Mouse (Mus musculus) heart, embryonic 11.5 days (tissue): ENCODE data around the gene Atp1a3. TPM values are rescaled to one million over a fixed set of nuclear protein-coding genes. Genes with fewer than 3 reads are reported as not detected.
A peak's percentile ranks its signal among the peaks of the same experiment; 100 is the strongest.

Experiments
- ATAC-seq: fragments of 200-750 bp; cut with Nextera tagmentation; replicated peaks from 2 replicates; pipeline ENCODE4 v1.8.0; 2017; ENCODE audit warnings: moderate library complexity; ENCODE audit not compliant: insufficient number of reproducible peaks, low FRiP score, low TSS enrichment
- H3K27ac ChIP-seq: fragments of 300-500 bp; sonication (generic); 2 replicates; pipeline ENCODE4 v1.5.1; 2014; ENCODE audit warnings: mild to moderate bottlenecking, low read depth, low read length
- H3K27me3 ChIP-seq: fragments of 300-500 bp; sonication (generic); 2 replicates; pipeline ENCODE4 v1.6.1; 2014; ENCODE audit warnings: mild to moderate bottlenecking, low read length, mixed read lengths; ENCODE audit not compliant: control insufficient read depth, insufficient read depth
- H3K36me3 ChIP-seq: fragments of 300-500 bp; sonication (generic); 2 replicates; pipeline ENCODE4 v1.6.1; 2014; ENCODE audit warnings: mild to moderate bottlenecking, low read length, moderate library complexity, mixed read lengths; ENCODE audit not compliant: control insufficient read depth, insufficient read depth
- H3K4me1 ChIP-seq: fragments of 300-500 bp; sonication (generic); 2 replicates; pipeline ENCODE4 v1.6.1; 2014; ENCODE audit warnings: low read length; ENCODE audit not compliant: control insufficient read depth, insufficient read depth
- H3K4me2 ChIP-seq: fragments of 300-500 bp; sonication (generic); 2 replicates; pipeline ENCODE4 v1.6.1; 2014; ENCODE audit warnings: mild to moderate bottlenecking, moderate library complexity
- H3K4me3 ChIP-seq: fragments of 300-500 bp; sonication (generic); 2 replicates; pipeline ENCODE4 v1.5.1; 2014; ENCODE audit warnings: low read depth, low read length
- H3K9ac ChIP-seq: fragments of 300-500 bp; sonication (generic); 2 replicates; pipeline ENCODE4 v1.6.1; 2014; ENCODE audit warnings: mild to moderate bottlenecking, low read depth, low read length, moderate library complexity
- H3K9me3 ChIP-seq: fragments of 300-500 bp; sonication (generic); replicated peaks from 2 replicates; pipeline ENCODE4 v1.6.1; 2016; ENCODE audit warnings: low read length; ENCODE audit not compliant: control insufficient read depth
- WGBS: fragments of 180-500 bp; shearing (Covaris S2); extraction: QIAGEN DNeasy Blood & Tissue Kit; methylation state at CpG from one replicate; pipeline ENCODE4 v1.1.7; 2014; ENCODE audit not compliant: insufficient replicate concordance; 5-methylcytosine and 5-hydroxymethylcytosine counted together
- polyA plus RNA-seq: library from polyadenylated mRNA; unstranded; fragments of >200 nt; fragmentation: Nextera tagmentation; extraction: Ambion mirVana; gene quantifications from 2 replicates; pipeline ENCODE4 v1.2.1, GENCODE M21; 2014

Atp1a3 gene
- polyA plus RNA-seq, 1 experiment from 2014 or later = 2.3 TPM

- ATAC-seq = 0 out of 2 replicates have a peak, but pooled peaks have one; percentile 40
- Histone ChIP-seq H3K27me3 (no peaks in the 10 kb centered on the region), H3K4me3 (no peak overlapping the region), H3K9ac (no peak overlapping the region), H3K4me1 (peaks cover under 1% of the 10 kb centered on the region; the same call in 1 of the 2 replicates), H3K27ac (no peak overlapping the region), H3K36me3 (no peaks in the 10 kb centered on the region; the same call in 1 of the 2 replicates), H3K4me2 (no peak overlapping the region), H3K9me3 (no peaks in the 10 kb centered on the region)
- 32% methylated on average over 5 of the region's 5 CpGs for WGBS
These were observed 24.4 kb upstream of the Atp1a3 start for GRCm38 (mm10) chr7:25030032-25030753.

DNA sequence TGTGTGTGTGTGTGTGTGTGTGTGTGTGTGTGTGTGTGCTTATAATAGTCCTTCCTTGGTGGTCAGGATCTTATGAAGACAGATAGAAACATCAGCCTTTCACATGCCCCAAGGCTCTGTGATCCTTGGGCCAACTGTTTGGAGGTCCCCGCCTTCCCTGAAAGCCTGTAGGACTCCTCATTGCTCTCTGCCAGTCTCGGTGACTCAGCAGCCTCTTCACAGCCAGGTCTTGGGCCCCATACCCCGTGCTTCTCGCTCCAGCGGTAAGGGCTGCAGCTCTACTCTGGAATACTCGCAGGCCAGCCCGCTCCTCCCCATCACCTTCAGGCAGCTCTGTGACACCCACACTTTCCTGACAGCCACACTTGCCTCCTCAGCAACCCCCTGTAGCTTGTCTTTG, 20.7 kb upstream of the Atp1a3 start:
- Histone ChIP-seq H3K9me3 (no peaks in the 10 kb centered on the region), H3K27me3 (no peaks in the 10 kb centered on the region), H3K9ac (no peak overlapping the region), H3K4me2 (no peak overlapping the region), H3K4me3 (no peak overlapping the region), H3K27ac (no peak overlapping the region), H3K36me3 (peaks cover 6% of the 10 kb centered on the region), H3K4me1 (peaks cover 4% of the 10 kb centered on the region; the same call in 1 of the 2 replicates)
- 41% methylated on average over 7 of the region's 7 CpGs for WGBS
- no peak for ATAC-seq

DNA sequence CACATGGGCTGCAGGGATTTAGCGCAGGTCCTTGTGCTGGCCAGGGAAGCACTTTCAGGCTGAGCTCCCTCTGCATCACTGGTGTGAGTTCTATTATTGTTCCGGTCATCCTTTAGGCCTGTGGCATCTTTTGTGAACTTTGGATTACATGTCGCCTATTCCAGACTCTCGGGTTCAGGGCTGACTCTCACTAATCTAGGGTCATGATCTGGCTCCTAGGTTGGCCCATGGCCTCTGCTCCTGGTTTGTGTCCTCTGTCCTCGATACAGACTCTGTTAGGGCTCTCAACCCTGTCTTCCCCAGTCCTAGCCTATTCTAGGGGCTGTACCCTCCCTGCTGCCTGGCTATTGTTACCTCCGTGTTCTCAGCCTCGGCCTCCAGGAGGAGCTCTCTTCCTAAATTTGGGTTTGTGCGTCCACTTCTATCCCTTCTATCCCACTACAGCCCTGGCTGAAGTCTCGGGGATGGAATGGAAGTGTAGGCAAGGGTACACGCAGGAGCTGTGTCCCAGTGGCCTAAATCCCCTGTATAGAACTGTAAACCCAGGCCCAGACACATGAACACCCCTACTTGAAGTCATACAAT, 20.2 kb upstream of the Atp1a3 start:
- no peak overlapping the region for H3K27ac ChIP-seq
- H3K4me3 ChIP-seq = no peak overlapping the region
- ATAC-seq = no peak
- peaks cover 4% of the 10 kb centered on the region; the same call in 1 of the 2 replicates for H3K4me1 ChIP-seq
- H3K9me3 ChIP-seq = no peaks in the 10 kb centered on the region
- H3K27me3 ChIP-seq = no peaks in the 10 kb centered on the region
- H3K4me2 ChIP-seq = no peak overlapping the region
- H3K36me3 ChIP-seq = peaks cover 6% of the 10 kb centered on the region
- 51% methylated on average over 10 of the region's 10 CpGs for WGBS
- no peak overlapping the region for H3K9ac ChIP-seq

DNA sequence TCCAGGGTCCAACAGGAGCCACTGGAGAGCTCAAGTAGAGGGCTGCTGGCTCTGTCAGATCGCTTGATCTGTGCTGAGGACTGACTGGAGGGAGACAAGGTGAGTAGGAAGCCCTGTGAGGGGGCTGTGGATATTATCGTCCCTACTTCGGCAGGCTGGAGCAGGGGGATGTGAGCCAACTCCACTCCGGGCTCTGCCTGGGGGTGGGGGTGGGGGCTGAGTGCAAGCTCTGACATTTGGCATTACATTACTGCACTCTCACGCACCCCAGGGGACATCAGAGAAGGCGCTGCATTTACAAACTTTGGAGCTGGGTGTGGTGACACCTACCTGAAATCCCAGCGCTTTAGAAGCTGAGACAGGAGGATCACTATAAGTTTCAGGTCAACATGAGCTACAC, 5.8 kb upstream of the Atp1a3 start:
- Histone ChIP-seq H3K4me1 (peaks cover 20% of the 10 kb centered on the region), H3K36me3 (no peaks in the 10 kb centered on the region; the same call in 1 of the 2 replicates), H3K9me3 (no peaks in the 10 kb centered on the region), H3K27ac (no peak overlapping the region), H3K4me2 (no peak overlapping the region), H3K27me3 (peaks cover 65% of the 10 kb centered on the region), H3K4me3 (no peak overlapping the region), H3K9ac (no peak overlapping the region)
- 47% methylated on average over 7 of the region's 7 CpGs for WGBS
- ATAC-seq = no peak

- Histone ChIP-seq H3K4me1 (peaks cover 24% of the 10 kb centered on the region), H3K27ac (no peak overlapping the region), H3K4me2 (peak overlapping the region; percentile 75), H3K36me3 (no peaks in the 10 kb centered on the region; the same call in 1 of the 2 replicates), H3K27me3 (peaks cover 78% of the 10 kb centered on the region), H3K9ac (no peak overlapping the region), H3K9me3 (no peaks in the 10 kb centered on the region), H3K4me3 (peak overlapping the region; percentile 41)
- WGBS = 2% methylated on average over 78 of the region's 97 CpGs
- peak; percentile 25; the same call in 1 of the 2 replicates for ATAC-seq
These were observed 4.5 kb upstream of the Atp1a3 start for GRCm38 (mm10) chr7:25010090-25010913.

DNA sequence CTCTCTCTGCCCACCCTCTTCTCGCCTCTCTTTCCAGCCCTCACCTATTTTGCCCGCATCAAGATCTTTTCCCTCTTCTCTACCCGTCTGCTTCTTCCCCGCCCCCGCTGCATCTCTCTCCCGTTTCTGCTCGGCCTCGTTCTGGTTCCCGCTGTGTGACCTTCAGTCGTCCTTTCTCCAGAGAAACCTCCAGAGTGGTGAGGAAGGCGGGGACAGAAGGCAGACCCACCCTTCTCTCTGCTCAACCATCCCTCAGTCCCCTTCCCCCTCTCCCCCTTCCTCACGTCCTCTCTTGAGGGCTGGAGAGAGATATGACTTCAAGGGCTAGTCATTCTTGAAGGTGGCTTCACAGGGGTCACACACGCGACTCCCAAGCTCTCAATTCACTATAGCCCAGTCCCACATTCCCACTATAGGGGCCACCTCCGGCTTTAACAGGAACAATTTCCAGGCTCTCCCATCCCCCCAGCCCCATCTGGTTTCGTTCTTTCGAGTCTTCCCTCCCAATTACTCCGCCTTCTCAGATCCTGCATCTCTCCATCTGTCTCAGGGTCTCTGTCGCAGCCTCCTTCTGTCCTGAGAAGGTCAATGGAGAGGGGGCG, 3.4 kb upstream of the Atp1a3 start:
- Histone ChIP-seq H3K9ac (no peak overlapping the region), H3K4me3 (peak overlapping the region; percentile 10; the same call in 1 of the 2 replicates), H3K27me3 (peaks cover 87% of the 10 kb centered on the region), H3K4me2 (peak overlapping the region; percentile 42), H3K9me3 (no peaks in the 10 kb centered on the region), H3K36me3 (no peaks in the 10 kb centered on the region; the same call in 1 of the 2 replicates), H3K27ac (no peak overlapping the region), H3K4me1 (peaks cover 29% of the 10 kb centered on the region)
- no peak for ATAC-seq
- WGBS = 8% methylated on average over 20 of the region's 20 CpGs

- no peak overlapping the region for H3K27ac ChIP-seq
- peak overlapping the region; percentile 10; the same call in 1 of the 2 replicates for H3K4me3 ChIP-seq
- H3K4me1 ChIP-seq = peaks cover 29% of the 10 kb centered on the region
- H3K9ac ChIP-seq = no peak overlapping the region
- H3K36me3 ChIP-seq = no peaks in the 10 kb centered on the region; the same call in 1 of the 2 replicates
- no peak for ATAC-seq
- peaks cover 93% of the 10 kb centered on the region for H3K27me3 ChIP-seq
- peak overlapping the region; percentile 42 for H3K4me2 ChIP-seq
- H3K9me3 ChIP-seq = no peaks in the 10 kb centered on the region
- 1% methylated on average over 17 of the region's 17 CpGs for WGBS
These were observed 2.9 kb upstream of the Atp1a3 start for GRCm38 (mm10) chr7:25008635-25009034.
